Mouse (Mus musculus) small intestine, adult 2 months (tissue): ENCODE results near the gene Rab11fip4. TPM values are rescaled to one million over a fixed set of nuclear protein-coding genes. Genes with fewer than 3 reads are reported as not detected.

ENCODE experiments used
- H3K27ac ChIP-seq: fragments of 200-500 bp; 2 replicates; pipeline ENCODE4 v1.5.1; 2012; ENCODE audit warnings: low read depth, low read length, control low read depth, inconsistent platforms; ENCODE audit not compliant: insufficient read depth
- H3K27me3 ChIP-seq: fragments of 200-500 bp; 2 replicates; pipeline ENCODE4 v1.6.1; 2012; ENCODE audit warnings: mild to moderate bottlenecking, moderate library complexity, low read length, inconsistent platforms; ENCODE audit not compliant: control insufficient read depth, insufficient read depth
- H3K36me3 ChIP-seq: fragments of 200-500 bp; 2 replicates; pipeline ENCODE4 v1.6.1; 2012; ENCODE audit warnings: mild to moderate bottlenecking, low read length, control low read depth, inconsistent platforms; ENCODE audit not compliant: control insufficient read depth, insufficient read depth
- H3K4me1 ChIP-seq: fragments of 200-500 bp; 2 replicates; pipeline ENCODE4 v1.6.1; 2012; ENCODE audit warnings: low read length, inconsistent platforms, mixed read lengths; ENCODE audit not compliant: control insufficient read depth, insufficient read depth, insufficient read length
- H3K4me3 ChIP-seq: fragments of 200-500 bp; 2 replicates; pipeline ENCODE4 v1.5.1; 2012; ENCODE audit warnings: low read depth, mild to moderate bottlenecking, control low read depth, inconsistent platforms, low read length, moderate library complexity
- CTCF ChIP-seq: fragments of 200-500 bp; IDR thresholded peaks from 2 replicates; pipeline ENCODE4 v1.5.1; 2012; ENCODE audit warnings: low read depth, mild to moderate bottlenecking, control low read depth, inconsistent platforms, low read length, moderate library complexity, mixed read lengths; ENCODE audit not compliant: insufficient replicate concordance, insufficient read length; ENCODE audit errors: extremely low read depth
- POLR2A ChIP-seq: fragments of 200-500 bp; IDR thresholded peaks from 2 replicates; pipeline ENCODE4 v1.6.1; 2012; ENCODE audit warnings: low read depth, mild to moderate bottlenecking, control low read depth, inconsistent platforms, low read length, moderate library complexity
- WGBS: fragments of 180-500 bp; shearing (Covaris S2); methylation state at CpG from one replicate; pipeline ENCODE4 v1.1.7; 2018; 5-methylcytosine and 5-hydroxymethylcytosine counted together
- polyA plus RNA-seq: library from polyadenylated mRNA; depleted of rRNA; stranded (reverse); fragments of >200 nt; gene quantifications from 2 replicates; pipeline ENCODE4 v1.2.3, GENCODE M21; 2012; rRNA removed

Rab11fip4 gene
- polyA plus RNA-seq, 1 experiment: 13.8 TPM

GRCm38 (mm10) chr11:79740740-79741512 lies 149.9 kb downstream of the Rab11fip4 start:
- no peaks in the 10 kb centered on the region for H3K27me3 ChIP-seq
- 76% methylated on average over 10 of the region's 10 CpGs for WGBS
- H3K36me3 ChIP-seq: no peaks in the 10 kb centered on the region
- TF ChIP-seq CTCF (no peak), POLR2A (no peak)
- H3K4me1 ChIP-seq: peaks cover 5% of the 10 kb centered on the region
- no peak overlapping the region for H3K27ac ChIP-seq
- H3K4me3 ChIP-seq: no peak overlapping the region

DNA sequence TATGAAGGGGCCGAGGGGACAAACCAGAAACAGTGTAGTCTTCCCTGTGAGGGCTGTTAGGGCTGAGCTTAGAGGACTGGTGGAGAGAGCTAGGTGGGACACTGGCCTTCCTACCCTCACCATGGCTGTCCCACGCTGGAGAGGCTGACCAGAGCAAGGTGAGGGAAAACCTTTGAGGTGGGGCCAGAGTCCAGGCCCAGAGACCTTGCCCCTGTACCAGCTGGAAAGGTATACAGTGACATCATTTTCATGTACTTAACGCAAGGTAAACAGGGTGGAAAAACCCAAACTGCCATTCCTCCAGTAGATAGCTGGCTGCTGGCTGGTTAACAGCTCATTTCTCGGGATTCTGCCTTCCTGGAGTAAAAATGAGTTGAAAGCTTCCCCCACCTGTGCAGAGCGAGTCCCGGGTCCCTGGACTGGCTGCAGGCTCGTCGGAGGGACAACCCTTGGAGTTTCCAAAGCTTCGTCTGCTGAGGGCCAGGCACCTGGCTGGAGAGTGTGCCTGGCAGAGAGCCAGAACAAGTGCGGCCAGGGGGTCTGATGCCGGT lies 155.6 kb downstream of the Rab11fip4 start:
- Histone ChIP-seq H3K36me3 (no peaks in the 10 kb centered on the region), H3K27ac (no peak overlapping the region), H3K4me3 (no peak overlapping the region), H3K27me3 (no peaks in the 10 kb centered on the region), H3K4me1 (peaks cover 3% of the 10 kb centered on the region; the same call in 1 of the 2 replicates)
- TF ChIP-seq CTCF: no peak
- TF ChIP-seq POLR2A: no peak
- 74% methylated on average over 11 of the region's 11 CpGs for WGBS

Other genes starting within 250 kb of the Rab11fip4 start
- gene Omg, start 87.1 kb upstream of the Rab11fip4 start, polyA plus RNA-seq: not detected in 2 replicates
- gene Evi2b, start 67.5 kb upstream of the Rab11fip4 start, polyA plus RNA-seq: 5.3 TPM in 1 of 2 replicates, not detected in the other
- gene Evi2, start 60.6 kb upstream of the Rab11fip4 start, polyA plus RNA-seq: 0.34 and 1.7 TPM in 2 replicates
- gene Evi2a, start 60.6 kb upstream of the Rab11fip4 start, polyA plus RNA-seq: 3.1 and 4.0 TPM in 2 replicates